Mouse (Mus musculus) ES-E14 (cell line): ENCODE data around the gene Cxcl9. TPM values are rescaled to one million over a fixed set of nuclear protein-coding genes. Genes with fewer than 3 reads are reported as not detected.

Source experiments
- DNase-seq: peaks from one replicate; pipeline ENCODE4 v3.0.0-alpha.2; 2013; ENCODE audit warnings: low read depth, low spot score
- H3K27ac ChIP-seq: 2 replicates; pipeline ENCODE4 v1.5.1; 2012; ENCODE audit warnings: low read depth, mild to moderate bottlenecking, low read length, moderate library complexity, mixed read lengths; ENCODE audit not compliant: poor library complexity, insufficient read depth, severe bottlenecking
- H3K36me3 ChIP-seq: 2 replicates; pipeline ENCODE4 v1.6.1; 2012; ENCODE audit warnings: mild to moderate bottlenecking, low read length, moderate library complexity, mixed read lengths; ENCODE audit not compliant: control insufficient read depth, poor library complexity, insufficient read depth, severe bottlenecking
- H3K4me1 ChIP-seq, 2 experiments: fragments of 150-350 bp in 1 of 2; sonication (generic) in 1 of 2; 2 replicates each; pipeline ENCODE4 v1.6.1; 2012; ENCODE audit warnings: low read length in 2 of 2, mild to moderate bottlenecking in 1 of 2, mixed read lengths in 1 of 2; ENCODE audit not compliant: control insufficient read depth in 2 of 2, insufficient read depth in 2 of 2, poor library complexity in 1 of 2
- H3K4me3 ChIP-seq, 2 experiments: fragments of 150-350 bp in 1 of 2; sonication (generic) in 1 of 2; 2 replicates each; pipeline ENCODE4 v1.5.1; 2012; ENCODE audit warnings: low read length in 2 of 2, low read depth in 1 of 2, mild to moderate bottlenecking in 1 of 2, mixed read lengths in 1 of 2; ENCODE audit not compliant: insufficient read depth in 1 of 2, poor library complexity in 1 of 2, severe bottlenecking in 1 of 2
- H3K9ac ChIP-seq: 2 replicates; pipeline ENCODE4 v1.6.1; 2012; ENCODE audit warnings: low read depth, mild to moderate bottlenecking, low read length, mixed read lengths; ENCODE audit not compliant: poor library complexity, insufficient read depth, severe bottlenecking
- H3K9me3 ChIP-seq: fragments of 150-350 bp; sonication (generic); 2 replicates; pipeline ENCODE4 v1.6.1; 2012; ENCODE audit warnings: low read depth, mild to moderate bottlenecking, low read length; ENCODE audit not compliant: control insufficient read depth, insufficient read depth
- CHD2 ChIP-seq: IDR thresholded peaks from 2 replicates; pipeline ENCODE4 v1.6.1; 2014; ENCODE audit warnings: mild to moderate bottlenecking, low read depth, low read length, inconsistent platforms
- HCFC1 ChIP-seq: IDR thresholded peaks from 2 replicates; pipeline ENCODE4 v1.6.1; 2012; ENCODE audit warnings: low read length, inconsistent platforms, borderline replicate concordance; ENCODE audit not compliant: insufficient read depth
- MAFK ChIP-seq: IDR thresholded peaks from 2 replicates; pipeline ENCODE4 v1.6.1; 2014; ENCODE audit warnings: mild to moderate bottlenecking, low read depth, low read length, inconsistent platforms; ENCODE audit not compliant: insufficient read depth
- ZC3H11A ChIP-seq: IDR thresholded peaks from 2 replicates; pipeline ENCODE4 v1.6.1; 2012; ENCODE audit warnings: low read depth, mild to moderate bottlenecking, inconsistent platforms, low read length, borderline replicate concordance
- ZNF384 ChIP-seq: IDR thresholded peaks from 2 replicates; pipeline ENCODE4 v1.6.1; 2012; ENCODE audit warnings: low read depth, low read length, inconsistent platforms
- in situ Hi-C, 2 experiments: fragments of 600-800 bp; cut with MboI; formaldehyde crosslinking; loops; one replicate each; pipeline ENCODE4 v1.15.1; 2025; ENCODE audit warnings: low sequenced_read_pairs in 2 of 2, inconsistent platforms in 1 of 2; ENCODE audit not compliant: unreplicated experiment in 2 of 2
- total RNA-seq: library from RNA; depleted of rRNA; stranded (reverse); fragments of 300-350 nt; gene quantifications from 2 replicates; pipeline ENCODE4 v1.2.3, GENCODE M21; 2012

Cxcl9 gene
- total RNA-seq, 1 experiment: not detected

DNA sequence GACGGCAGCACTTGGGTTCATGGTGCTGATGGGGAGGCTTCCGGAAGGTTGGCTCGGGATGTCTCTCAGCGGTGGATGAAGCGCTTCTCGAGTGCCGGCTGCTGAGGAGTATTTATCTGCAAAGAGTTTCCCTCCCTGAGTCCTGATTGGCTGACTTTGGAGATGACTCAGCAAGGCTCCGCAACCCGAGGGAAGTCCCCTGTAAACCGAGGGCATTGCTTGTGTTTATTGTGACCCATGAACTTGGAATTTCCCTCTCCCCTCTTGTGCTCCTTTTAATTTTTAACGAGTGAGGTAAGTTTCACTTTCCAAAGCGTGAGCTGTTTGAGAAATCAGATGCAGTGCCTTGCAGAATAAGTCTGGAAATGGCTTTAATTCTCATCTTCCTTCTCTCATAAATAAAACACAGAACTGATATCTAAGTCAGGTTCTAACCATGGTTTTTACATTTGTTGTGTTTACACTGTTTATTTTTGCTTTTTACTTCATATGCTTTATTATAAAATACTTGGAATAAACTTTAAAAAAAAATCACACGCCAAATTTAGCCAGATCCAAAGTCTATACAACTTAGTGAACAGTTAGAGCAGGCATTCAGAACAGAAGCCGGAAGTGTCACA, 21.0 kb upstream of the Cxcl9 start, which contains the start of gene Cxcl10:
TSS of gene Cxcl10 (minus strand) at position 96 of the 620 bp plus-strand sequence.
- TF ChIP-seq ZNF384 (no peak), HCFC1 (no peak), ZC3H11A (no peak), MAFK (peak; percentile 81)
- DNase-seq: peak; percentile 31
- Histone ChIP-seq H3K4me1 (peaks cover 0 to 3% of the 10 kb centered on the region in 2 experiments; a peak in 2 of 4 replicates), H3K36me3 (no peaks in the 10 kb centered on the region), H3K27ac (no peak within 1 kb of the TSS), H3K9me3 (no peaks in the 10 kb centered on the region), H3K4me3 (no peak within 1 kb of the TSS), H3K9ac (no peak within 1 kb of the TSS)
- in situ Hi-C loops: no loop called here

DNA sequence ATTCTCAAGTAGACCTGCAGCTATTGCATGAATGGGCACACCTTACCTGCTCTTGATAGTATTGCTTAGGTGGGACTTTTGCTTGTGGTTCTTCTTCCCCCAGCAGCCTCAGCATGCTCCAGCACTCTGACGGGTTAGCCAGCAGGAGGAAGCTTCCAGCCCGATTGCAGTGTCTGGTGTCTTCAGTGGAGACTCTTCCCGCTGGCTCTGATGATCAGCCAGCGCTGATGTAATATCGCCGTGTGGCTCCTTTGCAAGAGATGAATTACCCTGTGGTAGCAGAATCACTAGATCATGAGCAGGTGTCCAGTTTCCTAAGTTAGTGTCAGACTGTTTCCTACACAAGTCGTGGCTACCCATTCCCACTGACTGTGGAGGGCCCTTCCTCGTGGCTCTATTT, 17.1 kb upstream of the Cxcl9 start:
- Histone ChIP-seq H3K4me1 (peaks cover 0 to 2% of the 10 kb centered on the region in 2 experiments; a peak in 2 of 4 replicates), H3K9me3 (no peaks in the 10 kb centered on the region), H3K4me3 (no peak overlapping the region), H3K9ac (no peak overlapping the region), H3K36me3 (no peaks in the 10 kb centered on the region), H3K27ac (no peak overlapping the region)
- DNase-seq: no peak
- no peak for TF ChIP-seq CHD2
- TF ChIP-seq HCFC1: no peak
- TF ChIP-seq MAFK: no peak
- TF ChIP-seq ZNF384: no peak
- TF ChIP-seq ZC3H11A: no peak
- in situ Hi-C loops: no loop called here

DNA sequence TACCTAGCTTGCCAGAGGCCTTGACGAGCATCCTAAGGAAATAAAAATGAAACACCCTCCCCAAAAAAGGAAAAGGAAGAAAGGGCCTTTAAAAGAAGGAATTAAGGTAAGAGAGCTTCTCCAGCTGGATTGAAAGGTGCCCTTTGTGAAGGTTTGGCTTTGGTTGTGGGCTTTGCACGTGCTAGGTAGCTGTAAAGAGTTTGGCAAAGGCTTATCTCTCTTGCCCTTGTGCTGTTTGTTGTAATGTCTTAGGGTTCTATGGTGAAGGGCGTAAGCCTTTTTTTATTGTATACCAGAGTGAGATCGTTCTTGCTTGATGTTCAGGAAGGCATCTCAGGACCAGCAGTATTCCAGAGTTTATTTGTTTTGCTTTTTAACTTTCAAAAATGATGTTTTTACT, 12.7 kb upstream of the Cxcl9 start:
- Histone ChIP-seq H3K36me3 (no peaks in the 10 kb centered on the region), H3K27ac (no peak overlapping the region), H3K9ac (no peak overlapping the region), H3K9me3 (no peaks in the 10 kb centered on the region), H3K4me3 (no peak overlapping the region), H3K4me1 (no peaks in the 10 kb centered on the region)
- no peak for DNase-seq
- in situ Hi-C loops: no loop called here
- TF ChIP-seq ZC3H11A (no peak), HCFC1 (no peak), CHD2 (no peak), MAFK (no peak), ZNF384 (no peak)

DNA sequence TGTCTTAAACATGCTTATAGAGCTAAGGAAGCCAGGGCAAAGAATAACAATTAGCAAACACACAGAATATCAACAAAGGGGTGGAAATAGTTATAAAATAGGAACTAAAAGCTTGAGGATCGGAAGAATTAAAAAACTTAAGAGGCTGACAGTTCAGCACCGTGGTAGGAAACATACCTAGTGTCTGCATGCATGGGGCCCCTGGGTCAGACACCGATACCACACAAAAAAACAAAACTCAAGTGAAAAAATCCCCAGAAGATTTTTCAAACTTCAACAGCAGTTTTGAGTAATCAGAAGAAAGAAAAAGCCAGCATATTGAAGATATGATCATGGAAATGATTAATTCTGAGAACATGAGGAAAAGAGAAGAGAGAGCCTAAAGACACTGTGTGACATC, 8.9 kb upstream of the Cxcl9 start:
- in situ Hi-C loops: no loop called here
- Histone ChIP-seq H3K36me3 (no peaks in the 10 kb centered on the region), H3K4me3 (no peak overlapping the region), H3K4me1 (peaks cover 0 to 2% of the 10 kb centered on the region in 2 experiments; a peak in 1 of 4 replicates), H3K9ac (no peak overlapping the region), H3K9me3 (no peaks in the 10 kb centered on the region), H3K27ac (no peak overlapping the region)
- TF ChIP-seq CHD2 (no peak), HCFC1 (no peak), MAFK (no peak), ZC3H11A (no peak), ZNF384 (no peak)
- DNase-seq: no peak
